Mouse (Mus musculus): Measurements from ENCODE around the gene D630039A03Rik. TPM values are rescaled to one million over a fixed set of nuclear protein-coding genes. Genes with fewer than 3 reads are reported as not detected.

The D630039A03Rik gene
- total RNA-seq, 2 experiments from 2014 or later, result 0.30 to 0.48 TPM

GRCm38 (mm10) chr4:57886066-57886887, 29.8 kb downstream of the D630039A03Rik start:
- no peak for DNase-seq

GRCm38 (mm10) chr4:57885186-57885585, 30.9 kb downstream of the D630039A03Rik start:
- DNase-seq, result no peak

GRCm38 (mm10) chr4:57884511-57884910, 31.6 kb downstream of the D630039A03Rik start:
- no peak for DNase-seq

- DNase-seq, result no peak
These were observed 32.3 kb downstream of the D630039A03Rik start for GRCm38 (mm10) chr4:57883520-57884421.

- peak; percentile 69 to 81 for DNase-seq
These were observed 36.2 kb downstream of the D630039A03Rik start for GRCm38 (mm10) chr4:57879804-57880357.

- DNase-seq, result no peak
These were observed 37.0 kb downstream of the D630039A03Rik start for GRCm38 (mm10) chr4:57879137-57879536.

- DNase-seq, result no peak
These were observed 48.6 kb downstream of the D630039A03Rik start for GRCm38 (mm10) chr4:57867454-57867853.

- DNase-seq, result no peak
These were observed 49.1 kb downstream of the D630039A03Rik start for GRCm38 (mm10) chr4:57866990-57867389.

- DNase-seq, result no peak
These were observed 50.0 kb downstream of the D630039A03Rik start for GRCm38 (mm10) chr4:57866088-57866487.

- no peak for DNase-seq
These were observed 53.7 kb downstream of the D630039A03Rik start for GRCm38 (mm10) chr4:57862269-57862986.

- DNase-seq, result no peak
These were observed 54.2 kb downstream of the D630039A03Rik start for GRCm38 (mm10) chr4:57861856-57862255.

- no peak for DNase-seq
These were observed 54.9 kb downstream of the D630039A03Rik start for GRCm38 (mm10) chr4:57861166-57861565.

GRCm38 (mm10) chr4:57860204-57860611, 55.9 kb downstream of the D630039A03Rik start:
- no peak for DNase-seq

Other genes with a start within 250 kb of the D630039A03Rik start
- gene Akap2, start 198.6 kb downstream of the D630039A03Rik start, total RNA-seq (2021), result 10 to 100 TPM; 45.8 to 52.7 TPM
- gene Txn1, start 40.1 kb upstream of the D630039A03Rik start, total RNA-seq (2021), result 100 to 1,000 TPM in 1 of 2 experiments, 10 to 100 TPM in 1; 100.0 to 111 TPM
- not detected for gene Txndc8, start 92.8 kb upstream of the D630039A03Rik start, total RNA-seq (2021)